Mouse (Mus musculus) gonadal fat pad, adult 2 months (tissue): ENCODE results near the gene Nlrp10. TPM values are rescaled to one million over a fixed set of nuclear protein-coding genes. Genes with fewer than 3 reads are reported as not detected.

Experiments used
- DNase-seq: peaks from one replicate; pipeline ENCODE4 v3.0.0-alpha.2; 2012; ENCODE audit warnings: low read depth
- polyA plus RNA-seq: library from polyadenylated mRNA; depleted of rRNA; stranded (reverse); fragments of >200 nt; gene quantifications from 2 replicates; pipeline ENCODE4 v1.2.3, GENCODE M21; 2012; rRNA removed

The Nlrp10 gene
- polyA plus RNA-seq, 1 experiment: 0.31 TPM

GRCm38 (mm10) chr7:108894320-108894719, 35.7 kb downstream of the Nlrp10 start, which contains the start of gene Olfr519:
Gene Olfr519, minus strand, starts transcription at chr7:108894420.
- no peak for DNase-seq

- no peak for DNase-seq
Measured at GRCm38 (mm10) chr7:108884906-108885305, 45.1 kb downstream of the Nlrp10 start, which contains the start of gene Olfr518. Gene Olfr518, minus strand, starts transcription at chr7:108885006.

- no peak for DNase-seq
Measured at GRCm38 (mm10) chr7:108872279-108872678, 57.7 kb downstream of the Nlrp10 start, which contains the start of gene Olfr517. Gene Olfr517, minus strand, starts transcription at chr7:108872379.

Other genes starting within 250 kb of the Nlrp10 start
- not detected in 2 replicates for gene Olfr512, start 216.9 kb downstream of the Nlrp10 start, polyA plus RNA-seq
- not detected in 2 replicates for gene Olfr513, start 179.2 kb downstream of the Nlrp10 start, polyA plus RNA-seq
- gene Olfr514, start 104.2 kb downstream of the Nlrp10 start, polyA plus RNA-seq: not detected in 2 replicates
- gene Olfr516, start 79.6 kb downstream of the Nlrp10 start, polyA plus RNA-seq: not detected in 2 replicates
- gene Olfr517, start 57.8 kb downstream of the Nlrp10 start, polyA plus RNA-seq: not detected in 2 replicates
- gene Olfr518, start 45.2 kb downstream of the Nlrp10 start, polyA plus RNA-seq: not detected in 2 replicates
- not detected in 2 replicates for gene Olfr519, start 35.8 kb downstream of the Nlrp10 start, polyA plus RNA-seq
- 96.4 and 177 TPM in 2 replicates for gene Eif3f, start 4.2 kb upstream of the Nlrp10 start, polyA plus RNA-seq
- 0.20 and 0.49 TPM in 2 replicates for gene Tub, start 20.2 kb upstream of the Nlrp10 start, polyA plus RNA-seq
- gene Ric3, start 153.2 kb upstream of the Nlrp10 start, polyA plus RNA-seq: 1.3 and 2.1 TPM in 2 replicates
- 43.2 and 49.7 TPM in 2 replicates for gene Lmo1, start 245.0 kb upstream of the Nlrp10 start, polyA plus RNA-seq